Mouse (Mus musculus) heart, adult 11 months (tissue): ENCODE measurements around the gene Gm10130.
"Not testable (repeated sequence)": the region's sequence is repeated elsewhere in the genome, so short reads cannot be mapped to it uniquely, and the experiment has no call there.

Experiments
- DNase-seq: peaks from one replicate; pipeline ENCODE4 v3.0.0; 2022

Gene Gm10130

GRCm38 (mm10) chr2:150323402-150323801, at the start of gene Gm10130:
Gene Gm10130, plus strand, starts transcription at chr2:150323702.
- no peak for DNase-seq

- peak; percentile 56 for DNase-seq
These were observed 29.8 kb upstream of the Gm10130 start for GRCm38 (mm10) chr2:150293669-150294068.

- peak; percentile 34 for DNase-seq
These were observed 24.4 kb upstream of the Gm10130 start for GRCm38 (mm10) chr2:150299096-150299495.

GRCm38 (mm10) chr2:150307183-150307773, 16.2 kb upstream of the Gm10130 start:
- no peak for DNase-seq

GRCm38 (mm10) chr2:150310952-150311884, 12.3 kb upstream of the Gm10130 start:
- DNase-seq: peak; percentile 99

GRCm38 (mm10) chr2:150316140-150316539, 7.4 kb upstream of the Gm10130 start:
- DNase-seq: no peak

- peak; percentile 61 for DNase-seq
These were observed 4.5 kb upstream of the Gm10130 start for GRCm38 (mm10) chr2:150318973-150319372.

- DNase-seq: not testable (repeated sequence)
These were observed 33.6 kb downstream of the Gm10130 start for GRCm38 (mm10) chr2:150357136-150357535.

- DNase-seq: peak; percentile 99
These were observed 38.8 kb downstream of the Gm10130 start, which contains the start of gene 3300002I08Rik for GRCm38 (mm10) chr2:150362113-150362877. Gene 3300002I08Rik, minus strand, starts transcription at chr2:150362765.

- no peak for DNase-seq
These were observed 39.4 kb downstream of the Gm10130 start for GRCm38 (mm10) chr2:150362878-150363229.

GRCm38 (mm10) chr2:150385553-150386106, 62.1 kb downstream of the Gm10130 start:
- DNase-seq: peak; percentile 81

- no peak for DNase-seq
These were observed 66.7 kb downstream of the Gm10130 start for GRCm38 (mm10) chr2:150390198-150390597.

GRCm38 (mm10) chr2:150412146-150412545, 88.6 kb downstream of the Gm10130 start:
- DNase-seq: not testable (repeated sequence)
